Mouse (Mus musculus): ENCODE results near the gene Zfp599. TPM values are rescaled to one million over a fixed set of nuclear protein-coding genes. Genes with fewer than 3 reads are reported as not detected.
"Not testable (repeated sequence)": the region's sequence is repeated elsewhere in the genome, so short reads cannot be mapped to it uniquely, and the experiment has no call there.

The Zfp599 gene
- 8.3 and 9.3 TPM in 2 replicates for polyA plus RNA-seq (2016; fragmentation: Nextera tagmentation; extraction: Ambion mirVana)

- peaks cover 41% of the 10 kb centered on the region for H3K36me3 ChIP-seq (replicated peaks)
- peak within 1 kb of the TSS; percentile 80 for H3K4me3 ChIP-seq
- H3K27me3 ChIP-seq (replicated peaks; ENCODE audit: low read depth, poor library complexity, severe bottlenecking): no peaks in the 10 kb centered on the region
- peak within 1 kb of the TSS; percentile 87 for H3K27ac ChIP-seq (replicated peaks)
- H3K4me1 ChIP-seq: no peaks in the 10 kb centered on the region
- H3K9me3 ChIP-seq: peaks cover 18% of the 10 kb centered on the region
- DNase-seq (ENCODE audit: low spot score): peak; percentile 76
- under 1% methylated on average over 35 of the region's 35 CpGs for WGBS
Observed at GRCm38 (mm10) chr9:22259184-22260091, at the start of gene Zfp599. Gene Zfp599, minus strand, starts transcription at chr9:22259895.

GRCm38 (mm10) chr9:22307920-22308262, 48.2 kb upstream of the Zfp599 start:
- peaks cover 28% of the 10 kb centered on the region for H3K36me3 ChIP-seq (replicated peaks)
- not testable (repeated sequence) for DNase-seq (ENCODE audit: low spot score); H3K27me3 ChIP-seq (replicated peaks; ENCODE audit: low read depth, poor library complexity, severe bottlenecking)
- WGBS: 17% methylated on average over 9 of the region's 9 CpGs
- H3K9me3 ChIP-seq: peaks cover 22% of the 10 kb centered on the region; the same call in 1 of the 2 replicates
- peak overlapping the region; percentile 99 for H3K27ac ChIP-seq (replicated peaks)
- H3K4me1 ChIP-seq: peaks cover 12% of the 10 kb centered on the region
- H3K4me3 ChIP-seq: peak overlapping the region; percentile 90

GRCm38 (mm10) chr9:22307156-22307919, 47.6 kb upstream of the Zfp599 start, which contains the start of gene Zfp810:
Gene Zfp810, minus strand, starts transcription at chr9:22307648.
- H3K36me3 ChIP-seq (replicated peaks): peaks cover 34% of the 10 kb centered on the region
- no peaks in the 10 kb centered on the region for H3K27me3 ChIP-seq (replicated peaks; ENCODE audit: low read depth, poor library complexity, severe bottlenecking)
- under 1% methylated on average over 56 of the region's 56 CpGs for WGBS
- peak; percentile 97 for DNase-seq (ENCODE audit: low spot score)
- peak within 1 kb of the TSS; percentile 90 for H3K4me3 ChIP-seq
- peaks cover 12% of the 10 kb centered on the region for H3K4me1 ChIP-seq
- H3K27ac ChIP-seq (replicated peaks): peak within 1 kb of the TSS; percentile 99
- peaks cover 24% of the 10 kb centered on the region; the same call in 1 of the 2 replicates for H3K9me3 ChIP-seq

DNA sequence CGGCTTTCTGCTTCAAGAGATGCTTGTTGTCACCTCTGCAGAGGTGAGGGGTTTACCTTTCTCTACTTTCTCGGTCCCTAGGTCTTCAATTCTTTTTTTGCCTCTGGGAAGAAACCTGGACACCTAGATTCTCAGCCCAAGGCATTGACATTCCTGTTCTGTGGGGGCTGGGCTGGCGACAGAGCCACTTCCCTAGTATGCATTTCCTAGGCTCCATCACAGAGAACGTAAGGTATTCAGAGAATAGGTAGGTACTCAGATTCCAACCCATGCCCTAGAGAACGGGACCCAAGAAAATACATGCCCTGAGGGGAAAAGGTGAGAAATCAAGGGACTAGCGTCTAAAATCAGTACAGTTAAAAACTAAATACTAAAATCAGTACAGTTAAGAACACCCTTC, 47.0 kb upstream of the Zfp599 start:
- peaks cover 18% of the 10 kb centered on the region; the same call in 1 of the 2 replicates for H3K9me3 ChIP-seq
- no peaks in the 10 kb centered on the region for H3K27me3 ChIP-seq (replicated peaks; ENCODE audit: low read depth, poor library complexity, severe bottlenecking)
- peaks cover 12% of the 10 kb centered on the region for H3K4me1 ChIP-seq
- peak overlapping the region; percentile 90 for H3K4me3 ChIP-seq
- peaks cover 40% of the 10 kb centered on the region for H3K36me3 ChIP-seq (replicated peaks)
- H3K27ac ChIP-seq (replicated peaks): peak overlapping the region; percentile 99
- DNase-seq (ENCODE audit: low spot score): peak; percentile 46
- WGBS: 17% methylated on average over 6 of the region's 6 CpGs

DNA sequence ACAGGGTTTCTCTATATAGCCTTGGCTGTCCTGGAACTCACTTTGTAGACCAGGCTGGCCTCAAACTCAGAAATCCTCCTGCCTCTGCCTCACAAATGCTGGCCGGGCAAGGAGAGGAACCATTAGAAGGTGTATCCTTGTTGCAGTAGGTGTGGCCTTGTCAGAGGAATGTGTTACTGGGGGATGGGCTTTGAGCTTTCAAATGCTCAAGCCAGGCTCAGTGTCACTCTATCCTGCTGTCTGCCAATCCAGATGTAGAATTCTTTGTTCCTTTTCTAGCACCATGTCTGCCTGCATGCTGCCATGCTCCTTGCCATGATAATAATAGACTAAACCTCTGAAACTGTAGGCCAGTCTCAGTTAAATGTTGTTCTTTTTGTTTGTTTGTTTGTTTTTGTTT, 42.5 kb upstream of the Zfp599 start:
- no peak for DNase-seq (ENCODE audit: low spot score)
- 97% methylated on average over 1 of the region's 1 CpGs for WGBS
- peaks cover 84% of the 10 kb centered on the region for H3K36me3 ChIP-seq (replicated peaks)

DNA sequence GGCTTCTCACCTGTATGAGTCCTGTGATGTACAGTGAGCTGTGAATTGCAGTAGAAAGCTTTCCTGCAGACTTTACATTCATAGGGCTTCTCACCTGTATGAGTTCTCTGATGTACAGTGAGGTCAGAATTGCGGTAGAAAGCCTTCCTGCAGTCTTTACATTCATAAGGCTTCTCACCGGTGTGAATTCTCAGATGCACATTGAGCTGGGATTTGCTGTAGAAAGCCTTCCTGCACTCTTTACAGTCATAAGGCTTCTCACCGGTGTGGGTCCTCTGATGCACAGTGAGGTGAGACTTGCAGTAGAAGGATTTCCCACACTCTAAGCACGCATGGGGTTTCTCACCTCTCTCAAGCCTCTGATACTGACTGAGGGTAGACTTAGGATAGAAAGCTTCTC, 19.0 kb upstream of the Zfp599 start:
- DNase-seq (ENCODE audit: low spot score): no peak
- Histone ChIP-seq H3K27me3 (replicated peaks; ENCODE audit: low read depth, poor library complexity, severe bottlenecking) (no peaks in the 10 kb centered on the region), H3K36me3 (replicated peaks) (peaks cover 100% of the 10 kb centered on the region), H3K4me1 (no peaks in the 10 kb centered on the region), H3K27ac (replicated peaks) (no peak overlapping the region), H3K4me3 (no peak overlapping the region), H3K9me3 (peaks cover 91% of the 10 kb centered on the region)
- WGBS: 96% methylated on average over 4 of the region's 4 CpGs

More for the DNA sequence above, 42.5 kb upstream of the Zfp599 start:
- Histone ChIP-seq H3K4me3 (no peak overlapping the region), H3K9me3 (peaks cover 14% of the 10 kb centered on the region; the same call in 1 of the 2 replicates), H3K27me3 (replicated peaks; ENCODE audit: low read depth, poor library complexity, severe bottlenecking) (no peaks in the 10 kb centered on the region), H3K27ac (replicated peaks) (no peak overlapping the region), H3K4me1 (peaks cover 12% of the 10 kb centered on the region)

- Histone ChIP-seq H3K4me3 (no peak overlapping the region), H3K4me1 (no peaks in the 10 kb centered on the region), H3K27me3 (replicated peaks; ENCODE audit: low read depth, poor library complexity, severe bottlenecking) (no peaks in the 10 kb centered on the region), H3K27ac (replicated peaks) (no peak overlapping the region), H3K9me3 (peaks cover 26% of the 10 kb centered on the region), H3K36me3 (replicated peaks) (peaks cover 12% of the 10 kb centered on the region)
- whole genome bisulfite sequencing: 91% methylated on average over 1 of the region's 1 CpGs
- DNase-seq (ENCODE audit: low spot score): no peak
Observed at GRCm38 (mm10) chr9:22268886-22269285, 9.2 kb upstream of the Zfp599 start.

DNA sequence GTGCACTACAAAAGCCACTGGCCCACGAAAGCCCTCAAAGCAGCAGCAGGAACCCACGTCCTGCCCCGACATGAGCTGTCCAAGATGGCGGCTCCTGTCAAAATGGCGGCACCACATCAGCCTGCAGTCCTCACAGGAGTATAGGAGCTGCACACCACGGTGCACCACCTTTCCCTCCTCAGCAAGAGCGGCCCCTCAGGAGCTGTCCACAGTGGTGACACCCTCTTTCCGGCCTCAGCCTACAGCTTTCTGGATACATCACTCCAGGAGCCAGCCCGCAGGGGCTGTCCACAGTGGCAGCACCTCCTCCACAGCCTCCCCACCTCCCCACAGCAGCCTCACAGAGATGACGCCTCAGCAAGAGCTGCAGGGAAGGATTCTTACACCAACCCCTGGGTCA, 2.9 kb upstream of the Zfp599 start:
- 0 out of 2 replicates have a peak overlapping the region, but pooled peaks have one; percentile 13 for H3K4me3 ChIP-seq
- no peak for DNase-seq (ENCODE audit: low spot score)
- no peak overlapping the region for H3K27ac ChIP-seq (replicated peaks)
- H3K36me3 ChIP-seq (replicated peaks): peaks cover 9% of the 10 kb centered on the region
- H3K27me3 ChIP-seq (replicated peaks; ENCODE audit: low read depth, poor library complexity, severe bottlenecking): no peaks in the 10 kb centered on the region
- H3K4me1 ChIP-seq: no peaks in the 10 kb centered on the region
- H3K9me3 ChIP-seq: peaks cover 3% of the 10 kb centered on the region
- 90% methylated on average over 10 of the region's 10 CpGs for WGBS

GRCm38 (mm10) chr9:22261594-22261993, 1.9 kb upstream of the Zfp599 start:
- Histone ChIP-seq H3K27me3 (replicated peaks; ENCODE audit: low read depth, poor library complexity, severe bottlenecking) (no peaks in the 10 kb centered on the region), H3K4me1 (no peaks in the 10 kb centered on the region), H3K36me3 (replicated peaks) (peaks cover 19% of the 10 kb centered on the region), H3K4me3 (no peak overlapping the region), H3K9me3 (0 out of 2 replicates have a peak, but pooled peaks cover under 1% of the 10 kb centered on the region), H3K27ac (replicated peaks) (no peak overlapping the region)
- DNase-seq (ENCODE audit: low spot score): no peak
- WGBS: 80% methylated on average over 1 of the region's 1 CpGs

DNA sequence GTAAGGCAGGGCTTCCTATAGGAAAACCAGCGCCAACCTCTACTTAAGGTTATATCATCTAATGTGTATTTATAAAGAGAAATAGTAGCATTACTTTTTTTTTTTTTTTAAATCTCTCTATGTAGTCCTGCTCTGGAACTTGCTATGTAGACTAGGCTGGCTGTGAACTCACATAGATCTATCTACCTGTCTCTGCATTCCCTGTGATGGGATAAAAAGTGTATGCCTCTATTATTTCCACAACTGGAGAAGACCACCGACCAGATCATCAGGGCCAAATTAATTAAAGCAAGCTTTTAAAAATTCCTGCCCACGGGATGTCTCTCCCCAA, 362 bp upstream of the Zfp599 start:
- peaks cover 15% of the 10 kb centered on the region for H3K9me3 ChIP-seq
- 25% methylated on average over 3 of the region's 3 CpGs for WGBS
- DNase-seq (ENCODE audit: low spot score): no peak
- H3K4me3 ChIP-seq: peak overlapping the region; percentile 80
- H3K36me3 ChIP-seq (replicated peaks): peaks cover 35% of the 10 kb centered on the region
- H3K27ac ChIP-seq (replicated peaks): 0 out of 2 replicates have a peak overlapping the region, but pooled peaks have one; percentile 87
- no peaks in the 10 kb centered on the region for H3K27me3 ChIP-seq (replicated peaks; ENCODE audit: low read depth, poor library complexity, severe bottlenecking)
- no peaks in the 10 kb centered on the region for H3K4me1 ChIP-seq

DNA sequence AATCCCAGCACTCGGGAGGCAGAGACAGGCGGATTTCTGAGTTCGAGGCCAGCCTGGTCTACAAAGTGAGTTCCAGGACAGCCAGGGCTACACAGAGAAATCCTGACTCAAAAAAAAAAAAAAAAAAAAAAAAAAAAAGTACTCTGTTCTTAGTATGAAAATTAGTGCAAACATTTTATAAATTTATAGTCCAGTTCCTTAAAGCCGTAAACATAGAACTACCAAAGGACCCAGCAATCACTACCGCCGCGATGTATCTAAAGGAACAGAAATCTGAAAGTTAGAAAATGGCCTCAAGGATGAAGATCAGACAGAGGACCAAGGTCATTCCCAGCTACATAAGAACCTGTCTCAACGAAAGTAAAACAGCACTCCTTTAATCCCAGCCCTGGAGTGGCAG, 911 bp downstream of the Zfp599 start:
- peak overlapping the region; percentile 87; the same call in 1 of the 2 replicates for H3K27ac ChIP-seq (replicated peaks)
- H3K36me3 ChIP-seq (replicated peaks): peaks cover 47% of the 10 kb centered on the region
- no peak for DNase-seq (ENCODE audit: low spot score)
- H3K4me3 ChIP-seq: peak overlapping the region; percentile 80
- no peaks in the 10 kb centered on the region for H3K4me1 ChIP-seq
- no peaks in the 10 kb centered on the region for H3K27me3 ChIP-seq (replicated peaks; ENCODE audit: low read depth, poor library complexity, severe bottlenecking)
- 82% methylated on average over 8 of the region's 8 CpGs for WGBS
- peaks cover 24% of the 10 kb centered on the region for H3K9me3 ChIP-seq

- no peak overlapping the region for H3K27ac ChIP-seq (replicated peaks)
- 91% methylated on average over 4 of the region's 4 CpGs for WGBS
- DNase-seq (ENCODE audit: low spot score): no peak
- no peak overlapping the region for H3K4me3 ChIP-seq
- H3K9me3 ChIP-seq: peaks cover 39% of the 10 kb centered on the region
- H3K27me3 ChIP-seq (replicated peaks; ENCODE audit: low read depth, poor library complexity, severe bottlenecking): no peaks in the 10 kb centered on the region
- no peaks in the 10 kb centered on the region for H3K4me1 ChIP-seq
- peaks cover 69% of the 10 kb centered on the region for H3K36me3 ChIP-seq (replicated peaks)
Observed at GRCm38 (mm10) chr9:22256579-22256978, 3.1 kb downstream of the Zfp599 start.
